Mouse (Mus musculus): ENCODE measurements around the gene Slc35b2.

Slc35b2 gene

DNA sequence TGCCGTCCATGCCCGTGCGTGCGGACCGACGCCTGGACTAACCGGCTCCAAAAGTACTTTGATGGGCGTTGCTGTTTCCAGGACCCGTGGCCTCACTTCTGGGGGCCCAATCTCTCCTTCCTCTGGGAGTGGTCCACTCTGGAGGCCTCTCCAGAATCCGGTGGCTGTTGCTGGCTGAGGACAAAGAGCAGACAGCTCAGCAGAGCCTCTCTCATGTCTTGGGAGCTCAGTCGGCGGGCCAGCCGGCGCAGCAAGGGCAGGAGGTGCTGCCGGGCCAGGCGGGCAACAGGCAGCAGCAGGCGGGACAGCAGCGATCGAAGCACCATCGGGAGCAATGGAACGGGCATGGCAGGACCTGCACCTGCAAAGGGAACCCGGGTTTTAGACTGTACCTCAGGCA, 37.7 kb downstream of the Slc35b2 start:
- DNase-seq, result peak in 1 of 2 experiments; percentile 10

DNA sequence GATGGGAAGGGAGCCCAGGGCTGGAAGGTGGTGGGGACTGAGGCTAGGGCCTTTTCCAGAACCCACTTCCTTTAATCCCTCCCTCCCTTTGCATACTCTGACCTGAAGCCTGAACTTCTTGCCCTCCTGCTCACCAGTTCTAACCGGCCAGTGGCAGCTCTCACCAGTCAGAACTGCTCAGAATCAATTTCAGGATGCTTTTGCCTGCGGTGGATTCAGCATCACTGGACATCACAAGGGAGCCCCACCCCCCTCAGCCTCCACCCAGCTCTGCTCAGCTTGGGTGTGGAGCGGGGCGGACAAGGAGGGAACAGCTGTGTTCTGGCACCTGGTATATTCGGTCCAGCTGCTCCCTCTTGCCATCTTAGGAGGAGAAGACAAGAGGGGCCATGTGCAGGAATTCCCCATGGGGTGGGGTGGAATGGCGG, 38.2 kb downstream of the Slc35b2 start, which contains the start of gene Mymx:
Mymx (minus strand) TSS at position 226 of the 428 bp plus-strand sequence.
- DNase-seq, result peak in 1 of 2 experiments; percentile 13

- DNase-seq, result no peak
Measured at GRCm38 (mm10) chr17:45602984-45603383, 39.3 kb downstream of the Slc35b2 start.

GRCm38 (mm10) chr17:45606992-45607879, 43.6 kb downstream of the Slc35b2 start:
- DNase-seq, result no peak

DNA sequence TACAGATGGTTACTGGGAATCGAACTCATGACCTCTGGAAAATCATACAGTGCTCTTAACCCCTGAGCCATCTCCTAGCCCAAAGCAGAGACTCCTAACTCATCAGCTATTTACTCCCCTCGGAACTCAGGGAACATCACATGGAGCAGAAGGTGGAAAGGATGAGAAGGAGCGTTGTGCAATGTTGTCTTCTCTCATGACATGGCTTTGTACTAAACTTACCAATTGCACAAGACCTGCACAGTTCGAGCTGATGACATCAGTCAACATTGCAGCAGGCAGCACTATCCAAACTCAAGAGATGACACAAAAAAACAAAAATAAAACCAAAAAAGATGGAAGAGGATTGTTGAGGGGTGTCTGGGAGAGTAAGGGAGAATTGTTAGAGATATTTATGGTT, 44.7 kb downstream of the Slc35b2 start:
- no peak for DNase-seq

DNA sequence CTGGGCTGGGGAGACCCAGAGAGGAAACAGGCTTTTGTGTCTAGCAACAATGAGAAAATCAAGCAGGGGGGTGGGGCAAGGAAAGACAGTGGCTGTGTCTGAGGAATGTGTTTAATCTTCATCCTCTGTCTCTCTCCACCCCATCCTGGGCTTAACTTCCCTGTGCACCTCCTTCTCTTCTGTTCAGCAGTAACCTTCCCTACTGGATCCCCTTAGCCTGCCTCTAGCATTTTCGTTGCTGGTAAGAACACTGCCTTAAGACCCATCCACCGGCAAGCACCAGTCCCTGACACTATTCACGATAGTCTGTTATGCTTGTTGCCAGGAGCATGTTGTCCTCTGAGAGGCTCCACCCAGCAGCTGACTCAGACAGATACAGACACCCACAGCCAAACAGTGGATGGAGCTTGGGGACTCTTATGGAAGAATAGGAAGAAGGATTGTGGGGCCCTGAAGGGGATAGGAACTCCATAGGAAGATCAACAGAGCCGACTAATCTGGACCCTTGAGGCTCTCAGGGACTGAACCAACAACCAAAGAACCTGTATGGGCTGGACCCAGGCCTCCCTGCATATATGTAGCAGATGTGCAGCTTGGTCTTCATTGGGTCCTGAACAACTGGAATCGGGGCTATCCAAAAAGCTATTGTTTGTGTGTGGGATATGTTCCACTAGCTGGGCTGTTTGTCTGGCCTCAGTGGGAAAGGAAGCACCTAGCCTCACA, 46.6 kb downstream of the Slc35b2 start:
- DNase-seq, result no peak

GRCm38 (mm10) chr17:45612008-45612407, 48.3 kb downstream of the Slc35b2 start:
- no peak for DNase-seq

- no peak for DNase-seq
Measured at GRCm38 (mm10) chr17:45612921-45613320, 49.2 kb downstream of the Slc35b2 start.

DNA sequence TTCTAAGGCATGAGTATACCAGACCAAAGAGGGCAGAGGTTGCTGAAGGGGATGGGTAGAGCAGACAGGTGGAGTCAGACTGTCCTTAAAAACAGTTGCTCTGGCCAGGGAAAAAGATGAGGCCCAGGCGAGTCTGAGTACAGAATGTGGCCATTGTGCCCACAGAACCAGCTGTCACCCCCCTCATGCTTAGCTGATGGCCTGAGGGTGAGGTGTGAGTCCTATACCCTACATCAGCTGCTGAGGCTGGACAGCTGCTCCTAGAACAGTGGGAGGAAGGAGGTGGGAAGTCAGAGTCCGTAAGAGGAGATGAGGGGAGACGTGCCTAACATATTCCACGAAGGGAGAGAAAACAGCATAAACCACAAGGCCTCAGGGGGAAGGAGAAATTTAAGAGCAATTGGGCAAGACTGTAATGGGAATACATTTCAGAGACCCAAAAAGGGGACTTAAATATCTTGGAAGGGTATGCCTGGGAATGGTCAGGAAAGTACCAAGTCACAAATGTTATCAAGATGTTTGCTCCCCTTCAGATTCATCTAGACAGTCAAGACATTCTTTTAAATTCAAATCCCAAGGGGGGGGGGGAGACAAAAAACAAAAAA, 52.5 kb downstream of the Slc35b2 start:
- DNase-seq, result no peak

DNA sequence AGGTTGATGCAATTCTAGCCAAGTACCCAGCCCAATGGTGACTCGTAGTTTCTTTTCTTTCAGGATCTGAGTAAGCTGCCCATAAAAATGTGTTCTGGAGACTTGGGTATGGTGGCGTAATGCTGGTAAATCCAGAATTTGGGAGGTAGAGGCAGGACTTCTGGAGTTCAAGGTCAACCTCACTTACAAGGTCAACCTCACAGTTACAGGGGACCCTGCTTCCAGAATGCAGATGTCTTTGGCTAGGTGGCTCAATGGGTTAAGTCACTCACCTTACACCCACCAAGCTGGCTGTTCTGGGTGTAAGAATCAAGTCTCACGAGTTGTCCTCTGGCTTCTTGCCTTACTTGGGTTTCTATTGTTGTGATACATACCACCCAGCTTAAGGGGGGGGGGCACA, 53.0 kb downstream of the Slc35b2 start:
- DNase-seq, result no peak
